Mouse (Mus musculus) liver, embryonic 15.5 days (tissue): ENCODE data around the gene Rgcc. TPM values are rescaled to one million over a fixed set of nuclear protein-coding genes. Genes with fewer than 3 reads are reported as not detected.

ENCODE experiments used
- ATAC-seq: fragments of 200-750 bp; cut with Nextera tagmentation; 2 replicates; pipeline ENCODE4 v1.8.0; 2017; ENCODE audit warnings: moderate number of reproducible peaks, mild to moderate bottlenecking, moderate library complexity; ENCODE audit not compliant: insufficient read depth
- H3K27ac ChIP-seq: fragments of 300-500 bp; sonication (generic); replicated peaks from 2 replicates; pipeline ENCODE4 v1.5.1; 2015; ENCODE audit warnings: mild to moderate bottlenecking, inconsistent platforms
- H3K27me3 ChIP-seq: fragments of 300-500 bp; sonication (generic); 2 replicates; pipeline ENCODE4 v1.6.1; 2015; ENCODE audit warnings: mild to moderate bottlenecking, inconsistent platforms
- H3K36me3 ChIP-seq: fragments of 300-500 bp; sonication (generic); replicated peaks from 2 replicates; pipeline ENCODE4 v1.6.1; 2015; ENCODE audit warnings: moderate library complexity, mild to moderate bottlenecking, inconsistent platforms
- H3K4me1 ChIP-seq: fragments of 300-500 bp; sonication (generic); replicated peaks from 2 replicates; pipeline ENCODE4 v1.6.1; 2015; ENCODE audit warnings: inconsistent platforms
- H3K4me2 ChIP-seq: fragments of 300-500 bp; sonication (generic); 2 replicates; pipeline ENCODE4 v1.6.1; 2015; ENCODE audit warnings: moderate library complexity, mild to moderate bottlenecking, inconsistent platforms
- H3K4me3 ChIP-seq: fragments of 300-500 bp; sonication (generic); replicated peaks from 2 replicates; pipeline ENCODE4 v1.5.1; 2015; ENCODE audit warnings: mild to moderate bottlenecking, inconsistent platforms
- H3K9ac ChIP-seq: fragments of 300-500 bp; sonication (generic); 2 replicates; pipeline ENCODE4 v1.6.1; 2015; ENCODE audit warnings: moderate library complexity, mild to moderate bottlenecking, inconsistent platforms
- H3K9me3 ChIP-seq: fragments of 300-500 bp; sonication (generic); replicated peaks from 2 replicates; pipeline ENCODE4 v1.6.1; 2016; ENCODE audit warnings: inconsistent platforms
- WGBS: fragments of 180-500 bp; shearing (Covaris S2); methylation state at CpG from one replicate; pipeline ENCODE4 v1.1.7; 2015; ENCODE audit warnings: mixed read lengths; ENCODE audit not compliant: insufficient replicate concordance; 5-methylcytosine and 5-hydroxymethylcytosine counted together
- polyA plus RNA-seq: library from polyadenylated mRNA; unstranded; fragments of >200 nt; fragmentation: Nextera tagmentation; extraction: Ambion mirVana; gene quantifications from 2 replicates; pipeline ENCODE4 v1.2.1, GENCODE M21; 2015

The Rgcc gene
- polyA plus RNA-seq, 1 experiment from 2014 or later: 294 TPM

- H3K4me3 ChIP-seq: no peak overlapping the region
- H3K27me3 ChIP-seq: no peaks in the 10 kb centered on the region
- no peaks in the 10 kb centered on the region for H3K36me3 ChIP-seq
- no peak overlapping the region for H3K9ac ChIP-seq
- H3K4me2 ChIP-seq: no peak overlapping the region
- ATAC-seq: no peak
- H3K9me3 ChIP-seq: no peaks in the 10 kb centered on the region
- H3K4me1 ChIP-seq: no peaks in the 10 kb centered on the region
- WGBS: 62% methylated on average over 4 of the region's 4 CpGs
- H3K27ac ChIP-seq: no peak overlapping the region
Measured at GRCm38 (mm10) chr14:79241057-79241570, 60.3 kb downstream of the Rgcc start.

- WGBS: 72% methylated on average over 12 of the region's 12 CpGs
- H3K4me3 ChIP-seq: no peak overlapping the region
- no peak overlapping the region for H3K27ac ChIP-seq
- H3K4me2 ChIP-seq: no peak overlapping the region
- no peaks in the 10 kb centered on the region for H3K4me1 ChIP-seq
- H3K36me3 ChIP-seq: no peaks in the 10 kb centered on the region
- no peaks in the 10 kb centered on the region for H3K9me3 ChIP-seq
- H3K9ac ChIP-seq: no peak overlapping the region
- no peak for ATAC-seq
- no peaks in the 10 kb centered on the region for H3K27me3 ChIP-seq
Measured at GRCm38 (mm10) chr14:79239402-79239801, 62.0 kb downstream of the Rgcc start.

Other genes with a start within 250 kb of the Rgcc start
- gene Zfp957, start 54.3 kb downstream of the Rgcc start, polyA plus RNA-seq: not detected in 2 replicates
- gene Naa16, start 89.1 kb upstream of the Rgcc start, polyA plus RNA-seq: 24.4 and 26.5 TPM in 2 replicates
- gene Mtrf1, start 96.1 kb upstream of the Rgcc start, polyA plus RNA-seq: 3.8 and 4.4 TPM in 2 replicates
- gene Kbtbd7, start 124.9 kb upstream of the Rgcc start, polyA plus RNA-seq: 3.3 and 4.0 TPM in 2 replicates
- gene Kbtbd6, start 150.2 kb upstream of the Rgcc start, polyA plus RNA-seq: 3.8 and 4.0 TPM in 2 replicates
- 10.7 and 10.9 TPM in 2 replicates for gene Elf1, start 179.5 kb upstream of the Rgcc start, polyA plus RNA-seq
- gene Wbp4, start 179.9 kb upstream of the Rgcc start, polyA plus RNA-seq: 11.2 and 13.5 TPM in 2 replicates